Mouse (Mus musculus): ENCODE measurements around the gene Mepce.
"Not testable (repeated sequence)": the region's sequence is repeated elsewhere in the genome, so short reads cannot be mapped to it uniquely, and the experiment has no call there.

The Mepce gene

GRCm38 (mm10) chr5:137787151-137787928 lies at the start of gene Mepce, which contains the start of gene Zcwpw1:
Gene Mepce, minus strand, starts transcription at chr5:137787655.
Gene Zcwpw1, plus strand, starts transcription at chr5:137787798.
- DNase-seq, result peak; percentile 96

- not testable (repeated sequence) for DNase-seq
Observed at GRCm38 (mm10) chr5:137837110-137837509, 49.7 kb upstream of the Mepce start.

GRCm38 (mm10) chr5:137836611-137837010 lies 49.2 kb upstream of the Mepce start:
- no peak for DNase-seq

- peak; percentile 5 for DNase-seq
Observed at GRCm38 (mm10) chr5:137835966-137836520, 48.6 kb upstream of the Mepce start, which contains the start of gene Pilra. Gene Pilra, minus strand, starts transcription at chr5:137836281.

- peak; percentile 6 for DNase-seq
Observed at GRCm38 (mm10) chr5:137833500-137833899, 46.0 kb upstream of the Mepce start.

GRCm38 (mm10) chr5:137831506-137831905 lies 44.1 kb upstream of the Mepce start:
- DNase-seq, result peak; percentile 1

- DNase-seq, result peak; percentile 4
Observed at GRCm38 (mm10) chr5:137831106-137831505, 43.7 kb upstream of the Mepce start.

GRCm38 (mm10) chr5:137830238-137830637 lies 42.8 kb upstream of the Mepce start:
- peak; percentile 6 for DNase-seq

- no peak for DNase-seq
Observed at GRCm38 (mm10) chr5:137828694-137829093, 41.2 kb upstream of the Mepce start.

- no peak for DNase-seq
Observed at GRCm38 (mm10) chr5:137826421-137826820, 39.0 kb upstream of the Mepce start.

- no peak for DNase-seq
Observed at GRCm38 (mm10) chr5:137825971-137826370, 38.5 kb upstream of the Mepce start.

- DNase-seq, result no peak
Observed at GRCm38 (mm10) chr5:137825030-137825429, 37.6 kb upstream of the Mepce start.

GRCm38 (mm10) chr5:137823455-137824045 lies 36.1 kb upstream of the Mepce start:
- DNase-seq, result no peak

GRCm38 (mm10) chr5:137822602-137823001 lies 35.1 kb upstream of the Mepce start:
- DNase-seq, result no peak

GRCm38 (mm10) chr5:137822126-137822525 lies 34.7 kb upstream of the Mepce start:
- DNase-seq, result no peak

GRCm38 (mm10) chr5:137817466-137818222 lies 30.2 kb upstream of the Mepce start:
- no peak for DNase-seq

- DNase-seq, result no peak
Observed at GRCm38 (mm10) chr5:137808316-137808715, 20.9 kb upstream of the Mepce start.

- DNase-seq, result no peak
Observed at GRCm38 (mm10) chr5:137806158-137806557, 18.7 kb upstream of the Mepce start.

- DNase-seq, result no peak
Observed at GRCm38 (mm10) chr5:137800917-137801316, 13.5 kb upstream of the Mepce start.

GRCm38 (mm10) chr5:137796606-137797005 lies 9.2 kb upstream of the Mepce start:
- DNase-seq, result peak; percentile 12

GRCm38 (mm10) chr5:137791553-137791952 lies 4.1 kb upstream of the Mepce start:
- no peak for DNase-seq

GRCm38 (mm10) chr5:137788946-137789531 lies 1.6 kb upstream of the Mepce start:
- no peak for DNase-seq

GRCm38 (mm10) chr5:137788171-137788570 lies 716 bp upstream of the Mepce start:
- peak; percentile 43 for DNase-seq

Data from kidney, postnatal 10 days (tissue).